Mouse (Mus musculus) granulocyte monocyte progenitor cell, adult 5-6 weeks (primary cell): ENCODE measurements at regions not wholly inside any gene's neighbourhood (a gene's known extent, or its start where the extent isn't known, plus 50 kb on each side); places are given as distances from the start of the nearest gene placed in this dataset.

Experiments used
- ATAC-seq: replicated peaks from 2 replicates; pipeline ENCODE4 v1.8.0; 2016; ENCODE audit warnings: mild to moderate bottlenecking, moderate TSS enrichment, inconsistent platforms; ENCODE audit not compliant: poor library complexity, severe bottlenecking

GRCm38 (mm10) chr2:174848981-174849681, 88.7 kb downstream of the Edn3 start:
- ATAC-seq: no peak

GRCm38 (mm10) chr2:174850860-174851259, 90.4 kb downstream of the Edn3 start:
- no peak for ATAC-seq

GRCm38 (mm10) chr2:174851525-174852330, 91.3 kb downstream of the Edn3 start:
- peak; percentile 93 for ATAC-seq

- ATAC-seq: no peak
Observed at GRCm38 (mm10) chr2:174853786-174854185, 93.4 kb downstream of the Edn3 start.

GRCm38 (mm10) chr2:174855548-174855947, 95.1 kb downstream of the Edn3 start:
- no peak for ATAC-seq

GRCm38 (mm10) chr2:174856135-174856534, 95.7 kb downstream of the Edn3 start:
- no peak for ATAC-seq

GRCm38 (mm10) chr2:174858011-174858834, 97.8 kb downstream of the Edn3 start:
- ATAC-seq: no peak

- ATAC-seq: no peak
Observed at GRCm38 (mm10) chr2:174858835-174859215, 98.4 kb downstream of the Edn3 start.

GRCm38 (mm10) chr2:174859533-174859932, 99.1 kb downstream of the Edn3 start:
- peak; percentile 72 for ATAC-seq

- ATAC-seq: no peak
Observed at GRCm38 (mm10) chr2:174864657-174865056, 104.2 kb downstream of the Edn3 start.

GRCm38 (mm10) chr2:174866546-174866945, 106.1 kb downstream of the Edn3 start:
- no peak for ATAC-seq

- no peak for ATAC-seq
Observed at GRCm38 (mm10) chr2:174867397-174867796, 107.0 kb downstream of the Edn3 start.

GRCm38 (mm10) chr2:174868186-174868585, 107.8 kb downstream of the Edn3 start:
- no peak for ATAC-seq

- no peak for ATAC-seq
Observed at GRCm38 (mm10) chr2:174868743-174869369, 108.4 kb downstream of the Edn3 start.

- ATAC-seq: peak; percentile 52; the same call in 1 of the 2 replicates
Observed at GRCm38 (mm10) chr2:174870284-174870683, 109.9 kb downstream of the Edn3 start.

- ATAC-seq: peak; percentile 78
Observed at GRCm38 (mm10) chr2:174871225-174871624, 110.8 kb downstream of the Edn3 start.

GRCm38 (mm10) chr2:174871844-174872243, 111.4 kb downstream of the Edn3 start:
- no peak for ATAC-seq

- no peak for ATAC-seq
Observed at GRCm38 (mm10) chr2:174876886-174877285, 116.5 kb downstream of the Edn3 start.

- no peak for ATAC-seq
Observed at GRCm38 (mm10) chr2:174878979-174879378, 118.6 kb downstream of the Edn3 start.

- ATAC-seq: peak; percentile 53; the same call in 1 of the 2 replicates
Observed at GRCm38 (mm10) chr2:174880659-174881058, 120.2 kb downstream of the Edn3 start.
